Comparison of ENCODE assay signal across 13 mouse cellular contexts in the genomic region with DNA sequence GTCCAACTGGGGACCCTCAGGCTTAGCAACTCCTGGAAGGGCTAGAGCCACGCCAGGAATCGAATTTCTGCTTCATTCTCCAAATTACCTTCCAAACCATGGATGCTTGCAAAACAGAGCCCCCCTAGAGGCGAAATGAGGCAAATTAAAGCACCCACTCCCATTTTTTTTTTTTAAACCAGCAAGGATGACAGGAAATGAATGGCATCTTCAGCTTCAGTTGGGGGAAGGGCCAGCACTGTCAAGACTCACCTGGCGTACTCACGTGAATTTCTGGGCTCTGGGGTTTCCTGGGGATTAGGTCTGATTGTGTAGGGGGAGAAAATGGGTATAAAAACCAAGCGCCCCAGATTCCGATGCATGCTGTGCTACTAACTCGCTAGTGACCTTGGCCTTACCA. TPM values are rescaled to one million over a fixed set of nuclear protein-coding genes. Genes with fewer than 3 reads are reported as not detected.
DNase-seq lines count a peak whose midpoint lies in the region; ATAC-seq and TF ChIP-seq lines count a peak whose summit lies in the region.
"Had no signal": no experiment of that assay in that cellular context is flagged by ENCODE, and none has a peak within 500 bp of the region (broad histone marks: within the 10 kb centered on the region; RNA-seq: fewer than 3 reads in every experiment).

No protein-coding gene starts in this region.

- no peak for TF ChIP-seq POLR2A in brain, embryonic 14.5 days (IDR thresholded peaks at IDR 0.05; ENCODE audit: borderline replicate concordance, extremely low read depth, insufficient read depth, insufficient read length, poor library complexity, severe bottlenecking)

- intact Hi-C loops in heart, postnatal 36 days (cut with DNase I): no loop called here

- H3K4me2 ChIP-seq in hindbrain, embryonic 12.5 days (replicated peaks): peak overlapping the region; percentile 80
- peak overlapping the region; percentile 77 for H3K4me2 ChIP-seq in midbrain, embryonic 16.5 days (ENCODE audit: low read length)

- H3K9me3 ChIP-seq in hindbrain, embryonic 12.5 days (replicated peaks): no peaks in the 10 kb centered on the region
- no peaks in the 10 kb centered on the region for H3K9me3 ChIP-seq in midbrain, embryonic 16.5 days (replicated peaks; ENCODE audit: control insufficient read depth, low read length, poor library complexity, severe bottlenecking)
- H3K9me3 ChIP-seq: embryonic facial prominence, embryonic 15.5 days; liver, embryonic 15.5 days had no signal

- H3K9ac ChIP-seq in hindbrain, embryonic 12.5 days: peak overlapping the region; percentile 78
- H3K9ac ChIP-seq in midbrain, embryonic 16.5 days (ENCODE audit: low read depth, low read length): peak overlapping the region; percentile 94
- H3K9ac ChIP-seq: liver, embryonic 15.5 days had no signal

- peaks cover 50% of the 10 kb centered on the region for H3K27me3 ChIP-seq in hindbrain, embryonic 12.5 days
- no peaks in the 10 kb centered on the region for H3K27me3 ChIP-seq in midbrain, embryonic 16.5 days (ENCODE audit: control insufficient read depth, insufficient read depth, low read depth, low read length)

- 36% methylated on average over 8 of the region's 8 CpGs for WGBS in hindbrain, embryonic 12.5 days
- WGBS in midbrain, embryonic 16.5 days: 36% methylated on average over 8 of the region's 8 CpGs

- ATAC-seq in hindbrain, embryonic 12.5 days (ENCODE audit: low FRiP score): no peak
- ATAC-seq in midbrain, embryonic 16.5 days: no peak

- peak overlapping the region; percentile 72 for H3K4me3 ChIP-seq in hindbrain, embryonic 12.5 days
- peak overlapping the region; percentile 85 for H3K4me3 ChIP-seq in midbrain, embryonic 16.5 days (ENCODE audit: low read depth, low read length)

- H3K36me3 ChIP-seq in hindbrain, embryonic 12.5 days: no peaks in the 10 kb centered on the region
- peaks cover 4% of the 10 kb centered on the region; the same call in 1 of the 2 replicates for H3K36me3 ChIP-seq in midbrain, embryonic 16.5 days (ENCODE audit: control insufficient read depth, insufficient read depth, low read length)
- H3K36me3 ChIP-seq: embryonic facial prominence, embryonic 15.5 days; liver, embryonic 15.5 days had no signal

- peaks cover 13% of the 10 kb centered on the region for H3K4me1 ChIP-seq in hindbrain, embryonic 12.5 days
- H3K4me1 ChIP-seq in midbrain, embryonic 16.5 days (ENCODE audit: control insufficient read depth, insufficient read depth, low read length): peaks cover 26% of the 10 kb centered on the region

- H3K27ac ChIP-seq in hindbrain, embryonic 12.5 days: no peak overlapping the region
- no peak overlapping the region for H3K27ac ChIP-seq in midbrain, embryonic 16.5 days (ENCODE audit: low read length)
- H3K27ac ChIP-seq: embryonic facial prominence, embryonic 15.5 days; liver, embryonic 15.5 days had no signal

- DNase-seq in heart, adult 11 months: peak; percentile 63
- no peak for DNase-seq in heart, postnatal 36 days
- peak; percentile 18 for DNase-seq in brain, embryonic 14.5 days (ENCODE audit: low read depth)
- no peak for DNase-seq in urinary bladder, adult 18-20 months (ENCODE audit: low spot score in 2 of 2)
- no peak for DNase-seq in cerebellum, adult 8-10 months
- DNase-seq in gastrocnemius, postnatal 10 days: no peak
- DNase-seq: kidney, postnatal 25 days; spleen, adult 18-20 months had no signal

- TF ChIP-seq CTCF in brain, embryonic 14.5 days (IDR thresholded peaks at IDR 0.05; ENCODE audit: borderline replicate concordance, extremely low read depth, insufficient read depth, insufficient read length): no peak; the same call in 1 of the 2 replicates

RNA-seq across cellular contexts. Expression of a gene that starts 2.2 kb away (rescaled TPM):
- total RNA-seq in heart, postnatal 36 days (2021): not detected
- 166 and 218 TPM in 2 replicates for polyA plus RNA-seq in brain, embryonic 14.5 days (2012; rRNA removed)
- 63.1 and 68.9 TPM in 2 replicates for polyA plus RNA-seq in hindbrain, embryonic 12.5 days (2016; fragmentation: Nextera tagmentation; extraction: Ambion mirVana)
- 179 and 194 TPM in 2 replicates for polyA plus RNA-seq in midbrain, embryonic 16.5 days (2015; fragmentation: Nextera tagmentation; extraction: Ambion mirVana)
- total RNA-seq in gastrocnemius, postnatal 10 days (2021): under 1 TPM in 1 of 2 experiments, not detected in 1; 0.20 TPM
- total RNA-seq: megakaryocyte-erythroid progenitor cell, adult 5-6 weeks had no signal
- polyA plus RNA-seq: liver, embryonic 15.5 days had no signal

Comparison
In these comparisons a context has a peak if more than half of its experiments do, and no peak if none do; other contexts are left out.
1. DNase-seq: peak in heart, adult 11 months (single experiment) and brain, embryonic 14.5 days (single experiment); none in heart, postnatal 36 days (0 of 2), urinary bladder, adult 18-20 months (0 of 2), cerebellum, adult 8-10 months (single experiment) and gastrocnemius, postnatal 10 days (single experiment).